22 mouse cellular contexts compared by ENCODE assay signal in the genomic region with DNA sequence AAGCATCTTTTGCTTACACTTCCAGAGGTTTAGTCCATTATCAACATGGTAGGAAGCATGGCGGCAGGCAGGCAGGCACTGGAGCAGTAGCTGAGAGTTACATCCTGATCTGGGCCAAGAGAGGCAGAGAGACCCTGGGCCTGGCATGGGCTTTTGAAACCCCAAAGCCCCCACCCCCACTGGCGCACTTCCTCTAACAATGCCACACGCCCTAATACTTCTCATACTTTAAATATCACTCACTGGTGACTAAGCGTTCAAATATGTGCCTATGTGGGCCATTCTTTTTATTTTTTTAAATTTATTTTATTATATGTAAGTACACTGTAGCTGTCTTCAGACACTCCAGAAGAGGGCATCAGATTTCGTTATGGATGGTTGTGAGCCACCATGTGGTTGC. TPM values are rescaled to one million over a fixed set of nuclear protein-coding genes. Genes with fewer than 3 reads are reported as not detected.
"Had no signal": no experiment of that assay in that cellular context is flagged by ENCODE, and none has a peak within 500 bp of the region (broad histone marks: within the 10 kb centered on the region; RNA-seq: fewer than 3 reads in every experiment).

No protein-coding gene starts in this region.

- DNase-seq: gastrocnemius, adult 2 months; gastrocnemius, postnatal 10 days; gastrocnemius, postnatal 25 days; heart, adult 18-20 months; heart, postnatal 10 days; heart, postnatal 4 days; kidney, adult 18-20 months; kidney, adult 8-10 months; kidney, postnatal 10 days; kidney, postnatal 25 days; kidney, postnatal 4 days; left cerebral cortex, postnatal 4 days had no signal

RNA-seq across cellular contexts. Expression of a gene that starts 3.7 kb away (rescaled TPM):
- total RNA-seq: liver, adult 2 months had no signal

RNA-seq across cellular contexts. Expression of a gene that starts 8.8 kb away (rescaled TPM):
- total RNA-seq: gastrocnemius, adult 2 months; gastrocnemius, postnatal 25 days; granulocyte monocyte progenitor cell, adult 5-6 weeks; heart, adult 18-20 months; heart, adult 8-10 months; heart, postnatal 10 days; heart, postnatal 25 days; heart, postnatal 4 days; layer of hippocampus, postnatal 10 days; liver, adult 2 months had no signal

RNA-seq across cellular contexts. Expression of a gene that starts 8.8 kb away (rescaled TPM):
- total RNA-seq: gastrocnemius, adult 2 months; gastrocnemius, postnatal 10 days; gastrocnemius, postnatal 25 days; gastrocnemius, postnatal 4 days; granulocyte monocyte progenitor cell, adult 5-6 weeks; heart, adult 18-20 months; heart, adult 8-10 months; heart, postnatal 10 days; heart, postnatal 25 days; heart, postnatal 4 days; layer of hippocampus, adult 2 months; layer of hippocampus, postnatal 25 days; left cerebral cortex, adult 2 months; left cerebral cortex, postnatal 25 days; left cerebral cortex, postnatal 4 days; liver, adult 2 months had no signal
